Mouse (Mus musculus) G1E (cell line): ENCODE results near the gene Myo6.

Experiments
- CTCF ChIP-seq: IDR thresholded peaks from 2 replicates; pipeline ENCODE4 v1.5.1; 2012; ENCODE audit warnings: low read depth, low read length, inconsistent platforms, mixed read lengths
- GATA1 ChIP-seq: IDR thresholded peaks from 2 replicates; pipeline ENCODE4 v1.6.1; 2012; ENCODE audit warnings: borderline replicate concordance, low read length, inconsistent platforms, mixed read lengths
- GATA2 ChIP-seq: IDR thresholded peaks from 2 replicates; pipeline ENCODE4 v1.6.1; 2012; ENCODE audit warnings: low read depth, low read length, inconsistent platforms, borderline replicate concordance
- POLR2AphosphoS5 ChIP-seq: IDR thresholded peaks from 2 replicates; pipeline ENCODE4 v1.6.1; 2012; ENCODE audit warnings: low read depth, low read length, inconsistent platforms; ENCODE audit not compliant: insufficient replicate concordance
- TAL1 ChIP-seq: conservative IDR thresholded peaks from 2 replicates; pipeline ENCODE4 v1.6.1; 2012; ENCODE audit warnings: low read depth, low read length, inconsistent platforms, mixed read lengths

DNA sequence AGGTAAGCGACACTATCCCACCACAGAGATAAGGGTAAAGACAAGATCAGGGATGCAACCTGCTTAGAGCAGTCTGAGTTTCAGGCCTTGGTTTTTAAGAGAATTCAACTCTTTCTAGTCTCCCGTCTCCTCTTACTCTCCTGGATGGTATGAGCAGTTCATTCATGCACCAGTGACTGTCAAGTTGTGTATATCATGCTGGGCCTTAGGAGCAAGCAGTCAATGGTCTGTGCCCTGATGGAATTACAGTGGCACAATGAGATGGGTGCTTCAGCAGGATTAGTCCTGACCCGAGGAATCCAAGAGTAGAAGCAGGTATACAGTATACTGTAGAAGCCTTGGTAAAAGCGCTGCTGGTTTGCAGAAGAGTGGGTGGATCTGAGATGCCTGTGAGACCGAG, 50.7 kb downstream of the Myo6 start:
- no peak for TF ChIP-seq GATA1
- no peak for TF ChIP-seq CTCF
- TF ChIP-seq TAL1: no peak
- TF ChIP-seq POLR2AphosphoS5: no peak
- no peak for TF ChIP-seq GATA2
